Mouse (Mus musculus): ENCODE results near the gene Arhgap45. TPM values are rescaled to one million over a fixed set of nuclear protein-coding genes. Genes with fewer than 3 reads are reported as not detected.
A peak's percentile ranks its signal among the peaks of the same experiment; 100 is the strongest.

The Arhgap45 gene
- polyA plus RNA-seq, 1 experiment = 36.8 TPM

- TF ChIP-seq POLR2A (IDR thresholded peaks at IDR 0.05; ENCODE audit: low read depth, low read length) (no peak), CTCF (IDR thresholded peaks at IDR 0.05; ENCODE audit: extremely low read depth, insufficient read length, insufficient replicate concordance, low read depth, low read length) (no peak)
- Histone ChIP-seq H3K27me3 (ENCODE audit: control insufficient read depth, insufficient read depth, low read length) (no peaks in the 10 kb centered on the region), H3K27ac (ENCODE audit: insufficient read depth, low read depth, low read length) (peak overlapping the region; percentile 93), H3K36me3 (ENCODE audit: control insufficient read depth, insufficient read depth, low read length) (peaks cover 61% of the 10 kb centered on the region), H3K4me3 (ENCODE audit: low read depth, low read length) (no peak overlapping the region), H3K4me1 (ENCODE audit: control insufficient read depth, insufficient read depth, insufficient read length, low read length) (peaks cover 16% of the 10 kb centered on the region)
- 91% methylated on average over 27 of the region's 27 CpGs for WGBS
Measured at GRCm38 (mm10) chr10:80056976-80057682, 40.7 kb downstream of the Arhgap45 start.

DNA sequence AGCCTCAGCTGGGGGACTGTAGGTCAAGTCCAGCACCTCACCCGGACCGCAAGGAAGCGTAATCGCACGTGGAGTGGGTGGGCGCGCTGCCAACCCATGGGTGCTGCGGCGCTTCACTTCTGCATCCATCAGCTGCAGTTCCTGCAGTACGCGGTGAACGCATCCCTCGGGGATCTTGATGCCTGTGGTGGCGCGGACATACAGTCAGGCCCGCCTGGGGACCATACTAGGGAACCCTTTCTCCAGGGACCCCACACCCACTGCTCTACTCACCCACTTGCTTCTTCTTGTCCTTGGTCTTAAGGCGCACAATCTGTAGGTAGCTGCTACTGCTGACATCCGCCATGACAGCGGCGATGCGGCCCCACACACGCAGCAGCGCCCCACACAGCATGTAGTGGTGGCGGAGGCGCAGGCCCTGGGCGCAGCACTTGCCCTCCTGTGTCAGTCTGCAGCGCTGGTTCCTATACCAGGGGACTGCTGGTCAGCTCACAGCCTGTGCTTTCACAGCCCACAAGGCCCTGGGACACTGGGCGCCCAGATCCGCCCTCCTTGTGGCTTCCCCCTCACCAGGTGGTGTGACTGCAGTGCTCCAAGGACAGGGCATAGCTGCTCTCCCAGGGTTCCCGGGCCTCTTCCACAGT lies 41.4 kb downstream of the Arhgap45 start:
- H3K4me3 ChIP-seq (ENCODE audit: low read depth, low read length) = no peak overlapping the region
- H3K27ac ChIP-seq (ENCODE audit: insufficient read depth, low read depth, low read length) = no peak overlapping the region
- TF ChIP-seq POLR2A (IDR thresholded peaks at IDR 0.05; ENCODE audit: low read depth, low read length) (no peak), CTCF (IDR thresholded peaks at IDR 0.05; ENCODE audit: extremely low read depth, insufficient read length, insufficient replicate concordance, low read depth, low read length) (no peak)
- no peaks in the 10 kb centered on the region for H3K27me3 ChIP-seq (ENCODE audit: control insufficient read depth, insufficient read depth, low read length)
- WGBS = 88% methylated on average over 30 of the region's 30 CpGs
- H3K36me3 ChIP-seq (ENCODE audit: control insufficient read depth, insufficient read depth, low read length) = peaks cover 68% of the 10 kb centered on the region
- peaks cover 9% of the 10 kb centered on the region for H3K4me1 ChIP-seq (ENCODE audit: control insufficient read depth, insufficient read depth, insufficient read length, low read length)

- Histone ChIP-seq H3K36me3 (ENCODE audit: control insufficient read depth, insufficient read depth, low read length) (peaks cover 92% of the 10 kb centered on the region), H3K27me3 (ENCODE audit: control insufficient read depth, insufficient read depth, low read length) (no peaks in the 10 kb centered on the region), H3K4me1 (ENCODE audit: control insufficient read depth, insufficient read depth, insufficient read length, low read length) (no peaks in the 10 kb centered on the region), H3K4me3 (ENCODE audit: low read depth, low read length) (no peak overlapping the region), H3K27ac (ENCODE audit: insufficient read depth, low read depth, low read length) (no peak overlapping the region)
- TF ChIP-seq CTCF (IDR thresholded peaks at IDR 0.05; ENCODE audit: extremely low read depth, insufficient read length, insufficient replicate concordance, low read depth, low read length) (no peak), POLR2A (IDR thresholded peaks at IDR 0.05; ENCODE audit: low read depth, low read length) (no peak)
- 96% methylated on average over 5 of the region's 5 CpGs for WGBS
Measured at GRCm38 (mm10) chr10:80063104-80063503, 46.7 kb downstream of the Arhgap45 start.

DNA sequence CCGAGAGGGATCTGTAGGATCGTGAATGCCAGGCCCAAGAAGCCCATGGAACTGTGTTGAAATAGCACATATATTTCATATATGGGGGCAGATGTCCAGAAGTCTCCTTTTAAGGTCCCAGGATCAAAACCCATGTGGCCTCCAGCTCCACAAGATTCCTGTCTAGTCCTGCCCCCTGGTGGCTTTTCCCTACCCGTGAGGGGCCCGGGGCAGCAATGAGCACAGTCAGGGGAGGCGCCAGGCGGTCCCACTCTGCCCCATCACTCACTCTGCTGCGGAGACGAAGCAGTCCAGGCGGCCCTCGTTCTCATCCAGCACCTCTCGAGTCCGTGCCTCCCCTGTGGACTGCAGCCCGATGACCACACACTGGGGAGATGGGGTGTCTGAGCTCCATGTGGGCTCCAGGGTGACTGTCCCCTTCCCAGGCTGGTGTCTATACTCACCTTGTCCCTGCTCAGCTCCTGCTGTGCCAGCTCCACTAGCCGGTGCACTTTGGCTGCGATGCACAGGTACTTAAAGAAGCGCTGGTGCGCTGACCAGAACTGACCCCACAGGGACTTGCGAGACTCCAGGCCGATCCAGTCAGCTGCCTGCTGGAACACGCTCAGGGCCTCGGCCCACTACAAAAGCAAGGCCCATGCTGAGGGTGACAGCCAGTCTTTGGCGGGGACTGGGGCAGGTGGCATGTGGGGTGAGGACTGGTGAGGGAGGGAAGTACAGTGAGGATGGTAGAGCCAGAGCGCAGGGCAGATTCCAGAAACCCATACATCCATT lies 47.6 kb downstream of the Arhgap45 start:
- Histone ChIP-seq H3K27ac (ENCODE audit: insufficient read depth, low read depth, low read length) (no peak overlapping the region), H3K27me3 (ENCODE audit: control insufficient read depth, insufficient read depth, low read length) (no peaks in the 10 kb centered on the region), H3K4me3 (ENCODE audit: low read depth, low read length) (no peak overlapping the region), H3K36me3 (ENCODE audit: control insufficient read depth, insufficient read depth, low read length) (peaks cover 91% of the 10 kb centered on the region), H3K4me1 (ENCODE audit: control insufficient read depth, insufficient read depth, insufficient read length, low read length) (no peaks in the 10 kb centered on the region)
- WGBS = 85% methylated on average over 23 of the region's 23 CpGs
- TF ChIP-seq POLR2A (IDR thresholded peaks at IDR 0.05; ENCODE audit: low read depth, low read length) = no peak
- TF ChIP-seq CTCF (IDR thresholded peaks at IDR 0.05; ENCODE audit: extremely low read depth, insufficient read length, insufficient replicate concordance, low read depth, low read length) = no peak

DNA sequence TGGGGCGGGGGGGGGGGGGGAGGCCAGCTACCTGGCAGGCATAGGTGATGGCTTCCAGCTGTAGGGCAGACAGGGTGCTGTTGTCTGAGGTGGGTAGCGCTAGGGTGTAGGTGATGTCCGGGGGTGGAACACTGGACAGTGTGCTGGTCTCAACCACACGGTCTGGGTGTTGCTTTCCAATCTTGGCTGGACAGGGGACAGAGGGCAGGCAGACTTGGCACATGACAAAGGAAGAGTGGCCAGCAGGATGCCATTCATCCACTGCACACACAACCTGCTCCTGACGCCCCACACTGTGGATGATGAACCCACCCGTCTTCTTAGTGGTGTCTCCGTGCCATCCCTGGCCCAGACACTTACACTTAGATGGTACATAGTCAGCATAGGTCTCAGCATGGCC lies 52.8 kb downstream of the Arhgap45 start:
- TF ChIP-seq CTCF (IDR thresholded peaks at IDR 0.05; ENCODE audit: extremely low read depth, insufficient read length, insufficient replicate concordance, low read depth, low read length) (no peak), POLR2A (IDR thresholded peaks at IDR 0.05; ENCODE audit: low read depth, low read length) (no peak)
- Histone ChIP-seq H3K27me3 (ENCODE audit: control insufficient read depth, insufficient read depth, low read length) (no peaks in the 10 kb centered on the region), H3K27ac (ENCODE audit: insufficient read depth, low read depth, low read length) (no peak overlapping the region), H3K36me3 (ENCODE audit: control insufficient read depth, insufficient read depth, low read length) (peaks cover 66% of the 10 kb centered on the region), H3K4me3 (ENCODE audit: low read depth, low read length) (no peak overlapping the region), H3K4me1 (ENCODE audit: control insufficient read depth, insufficient read depth, insufficient read length, low read length) (peaks cover 20% of the 10 kb centered on the region)
- 90% methylated on average over 6 of the region's 7 CpGs for WGBS

GRCm38 (mm10) chr10:80069948-80070450 lies 53.5 kb downstream of the Arhgap45 start:
- 85% methylated on average over 4 of the region's 4 CpGs for WGBS
- Histone ChIP-seq H3K27me3 (ENCODE audit: control insufficient read depth, insufficient read depth, low read length) (no peaks in the 10 kb centered on the region), H3K4me3 (ENCODE audit: low read depth, low read length) (no peak overlapping the region), H3K27ac (ENCODE audit: insufficient read depth, low read depth, low read length) (no peak overlapping the region), H3K36me3 (ENCODE audit: control insufficient read depth, insufficient read depth, low read length) (peaks cover 61% of the 10 kb centered on the region), H3K4me1 (ENCODE audit: control insufficient read depth, insufficient read depth, insufficient read length, low read length) (peaks cover 23% of the 10 kb centered on the region)
- no peak for TF ChIP-seq POLR2A (IDR thresholded peaks at IDR 0.05; ENCODE audit: low read depth, low read length)
- no peak for TF ChIP-seq CTCF (IDR thresholded peaks at IDR 0.05; ENCODE audit: extremely low read depth, insufficient read length, insufficient replicate concordance, low read depth, low read length)

Measured in small intestine, adult 2 months (tissue).